Mouse (Mus musculus) cerebellum, adult 2 months (tissue): Measurements from ENCODE around the gene Fgf10.

Source experiments
- CTCF ChIP-seq: fragments of 200-500 bp; IDR thresholded peaks from 2 replicates; pipeline ENCODE4 v1.5.1; 2011; ENCODE audit warnings: low read depth, mild to moderate bottlenecking, control low read depth, low read length, moderate library complexity, borderline replicate concordance; ENCODE audit not compliant: insufficient read depth
- POLR2A ChIP-seq: fragments of 200-500 bp; IDR thresholded peaks from 2 replicates; pipeline ENCODE4 v1.6.1; 2011; ENCODE audit warnings: low read length, control low read depth, borderline replicate concordance; ENCODE audit not compliant: insufficient read depth

- no peak for TF ChIP-seq CTCF
- TF ChIP-seq POLR2A = no peak
Measured at GRCm38 (mm10) chr13:118661664-118662063, 7.9 kb upstream of the Fgf10 start.
